Mouse (Mus musculus): ENCODE measurements around the gene Adh1.

- TF ChIP-seq CTCF (IDR thresholded peaks at IDR 0.05; ENCODE audit: low read depth) (no peak), EP300 (IDR thresholded peaks at IDR 0.05; ENCODE audit: low read depth) (no peak)
Measured at GRCm38 (mm10) chr3:138238046-138238445, 22.7 kb upstream of the Adh1 start.

Measured in liver, embryonic 14.5 days (tissue).